Mouse (Mus musculus) heart, postnatal 4 days (tissue): ENCODE measurements around the gene Trim44. TPM values are rescaled to one million over a fixed set of nuclear protein-coding genes. Genes with fewer than 3 reads are reported as not detected.
A peak's percentile ranks its signal among the peaks of the same experiment; 100 is the strongest.

ENCODE experiments used
- DNase-seq: peaks from one replicate; pipeline ENCODE4 v3.0.0; 2021
- total RNA-seq, 2 experiments: library from RNA; stranded (reverse); gene quantifications; 2 replicates each; pipeline ENCODE4 v1.2.3; 2021

Trim44 gene
- 10 to 100 TPM; 47.8 to 50.4 TPM for total RNA-seq

GRCm38 (mm10) chr2:102407363-102408184 is at the start of gene Trim44:
TSS of gene Trim44 (minus strand) at chr2:102407828.
- no peak for DNase-seq

- DNase-seq: no peak
Measured at GRCm38 (mm10) chr2:102455126-102455525, 47.5 kb upstream of the Trim44 start.

GRCm38 (mm10) chr2:102453447-102453846 is 45.8 kb upstream of the Trim44 start:
- no peak for DNase-seq

GRCm38 (mm10) chr2:102451671-102452549 is 44.3 kb upstream of the Trim44 start, which contains the start of gene Fjx1:
TSS of gene Fjx1 (minus strand) at chr2:102452499.
- peak; percentile 42 for DNase-seq

GRCm38 (mm10) chr2:102450761-102451670 is 43.4 kb upstream of the Trim44 start:
- peak; percentile 38 for DNase-seq

GRCm38 (mm10) chr2:102450248-102450760 is 42.7 kb upstream of the Trim44 start:
- DNase-seq: peak; percentile 65

GRCm38 (mm10) chr2:102449630-102450247 is 42.1 kb upstream of the Trim44 start:
- DNase-seq: peak; percentile 19

- DNase-seq: no peak
Measured at GRCm38 (mm10) chr2:102449056-102449455, 41.4 kb upstream of the Trim44 start.

- no peak for DNase-seq
Measured at GRCm38 (mm10) chr2:102447831-102448230, 40.2 kb upstream of the Trim44 start.

- DNase-seq: no peak
Measured at GRCm38 (mm10) chr2:102446851-102447250, 39.2 kb upstream of the Trim44 start.

- no peak for DNase-seq
Measured at GRCm38 (mm10) chr2:102437357-102438030, 29.9 kb upstream of the Trim44 start.

- DNase-seq: no peak
Measured at GRCm38 (mm10) chr2:102433879-102434278, 26.3 kb upstream of the Trim44 start.

- no peak for DNase-seq
Measured at GRCm38 (mm10) chr2:102431084-102431483, 23.5 kb upstream of the Trim44 start.

GRCm38 (mm10) chr2:102427974-102428373 is 20.3 kb upstream of the Trim44 start:
- no peak for DNase-seq

- no peak for DNase-seq
Measured at GRCm38 (mm10) chr2:102426434-102426833, 18.8 kb upstream of the Trim44 start.

GRCm38 (mm10) chr2:102416149-102416743 is 8.6 kb upstream of the Trim44 start:
- DNase-seq: peak; percentile 42

GRCm38 (mm10) chr2:102412738-102413137 is 5.1 kb upstream of the Trim44 start:
- no peak for DNase-seq

- no peak for DNase-seq
Measured at GRCm38 (mm10) chr2:102410615-102411014, 3.0 kb upstream of the Trim44 start.

GRCm38 (mm10) chr2:102409741-102410140 is 2.1 kb upstream of the Trim44 start:
- DNase-seq: no peak
